Mouse (Mus musculus) spleen, adult 2 months (tissue): Measurements from ENCODE around the gene Fth1.

Experiments
- CTCF ChIP-seq: fragments of 200-500 bp; IDR thresholded peaks from 2 replicates; pipeline ENCODE4 v1.5.1; 2011; ENCODE audit warnings: mild to moderate bottlenecking, inconsistent platforms; ENCODE audit not compliant: insufficient read depth, insufficient read length, insufficient replicate concordance; ENCODE audit errors: extremely low read depth
- POLR2A ChIP-seq: fragments of 200-500 bp; IDR thresholded peaks from 2 replicates; pipeline ENCODE4 v1.6.1; 2011; ENCODE audit warnings: low read depth, low read length, inconsistent platforms

- TF ChIP-seq CTCF (no peak), POLR2A (no peak)
Measured at GRCm38 (mm10) chr19:9937428-9937827, 43.0 kb upstream of the Fth1 start.
